Mouse (Mus musculus) heart, adult 2 months (tissue): ENCODE data around the gene Tns4. TPM values are rescaled to one million over a fixed set of nuclear protein-coding genes. Genes with fewer than 3 reads are reported as not detected.

Source experiments
- DNase-seq, 2 experiments: peaks; one replicate each; pipeline ENCODE4 v3.0.0; 2021
- H3K27ac ChIP-seq: fragments of 200-600 bp; 2 replicates; pipeline ENCODE4 v1.8.1; 2022
- H3K27me3 ChIP-seq: fragments of 200-500 bp; 2 replicates; pipeline ENCODE4 v1.6.1; 2012; ENCODE audit warnings: mild to moderate bottlenecking, low read length, inconsistent platforms, mixed read lengths; ENCODE audit not compliant: control insufficient read depth, insufficient read depth
- H3K36me3 ChIP-seq: fragments of 200-500 bp; 2 replicates; pipeline ENCODE4 v1.6.1; 2012; ENCODE audit warnings: low read length, inconsistent platforms; ENCODE audit not compliant: control insufficient read depth, insufficient read depth
- H3K4me1 ChIP-seq: fragments of 200-500 bp; 2 replicates; pipeline ENCODE4 v1.6.1; 2011; ENCODE audit warnings: low read length; ENCODE audit not compliant: control insufficient read depth, insufficient read depth
- H3K4me3 ChIP-seq: fragments of 200-600 bp; 2 replicates; pipeline ENCODE4 v1.8.1; 2022
- H3K79me2 ChIP-seq: fragments of 200-500 bp; replicated peaks from 2 replicates; pipeline ENCODE4 v1.6.1; 2012; ENCODE audit warnings: mild to moderate bottlenecking, inconsistent platforms, low read length, moderate library complexity, mixed read lengths; ENCODE audit not compliant: control insufficient read depth, insufficient read depth
- H3K9ac ChIP-seq: fragments of 200-500 bp; 2 replicates; pipeline ENCODE4 v1.6.1; 2012; ENCODE audit warnings: low read depth, mild to moderate bottlenecking, control low read depth, inconsistent platforms, low read length, mixed read lengths
- CTCF ChIP-seq: fragments of 200-600 bp; IDR thresholded peaks from 2 replicates; pipeline ENCODE4 v1.8.1; 2022; ENCODE audit warnings: antibody characterized with exemption, mild to moderate bottlenecking, moderate library complexity
- EP300 ChIP-seq: fragments of 200-500 bp; IDR thresholded peaks from 2 replicates; pipeline ENCODE4 v1.6.1; 2011; ENCODE audit warnings: low read depth, low read length, control low read depth; ENCODE audit not compliant: insufficient read depth
- POLR2A ChIP-seq: fragments of 200-500 bp; IDR thresholded peaks from 2 replicates; pipeline ENCODE4 v1.6.1; 2011; ENCODE audit warnings: mild to moderate bottlenecking, low read depth, low read length, control low read depth; ENCODE audit not compliant: insufficient read depth
- WGBS: fragments of 180-500 bp; shearing (Covaris S2); methylation state at CpG from one replicate; pipeline ENCODE4 v1.1.7; 2018; 5-methylcytosine and 5-hydroxymethylcytosine counted together
- intact Hi-C: fragments of 180-260 bp; cut with DNase I; formaldehyde crosslinking; loops from one replicate; pipeline ENCODE4 v1.15.1; 2025
- polyA plus RNA-seq: library from polyadenylated mRNA; depleted of rRNA; stranded (reverse); fragments of >200 nt; gene quantifications from 2 replicates; pipeline ENCODE4 v1.2.3, GENCODE M21; 2012
- total RNA-seq, 2 experiments: library from RNA; stranded (reverse); gene quantifications; 2 replicates each; pipeline ENCODE4 v1.2.3; 2021

Tns4 gene
- total and polyA plus RNA-seq, 3 experiments: 0.16 to 0.49 (median 0.23) TPM

DNA sequence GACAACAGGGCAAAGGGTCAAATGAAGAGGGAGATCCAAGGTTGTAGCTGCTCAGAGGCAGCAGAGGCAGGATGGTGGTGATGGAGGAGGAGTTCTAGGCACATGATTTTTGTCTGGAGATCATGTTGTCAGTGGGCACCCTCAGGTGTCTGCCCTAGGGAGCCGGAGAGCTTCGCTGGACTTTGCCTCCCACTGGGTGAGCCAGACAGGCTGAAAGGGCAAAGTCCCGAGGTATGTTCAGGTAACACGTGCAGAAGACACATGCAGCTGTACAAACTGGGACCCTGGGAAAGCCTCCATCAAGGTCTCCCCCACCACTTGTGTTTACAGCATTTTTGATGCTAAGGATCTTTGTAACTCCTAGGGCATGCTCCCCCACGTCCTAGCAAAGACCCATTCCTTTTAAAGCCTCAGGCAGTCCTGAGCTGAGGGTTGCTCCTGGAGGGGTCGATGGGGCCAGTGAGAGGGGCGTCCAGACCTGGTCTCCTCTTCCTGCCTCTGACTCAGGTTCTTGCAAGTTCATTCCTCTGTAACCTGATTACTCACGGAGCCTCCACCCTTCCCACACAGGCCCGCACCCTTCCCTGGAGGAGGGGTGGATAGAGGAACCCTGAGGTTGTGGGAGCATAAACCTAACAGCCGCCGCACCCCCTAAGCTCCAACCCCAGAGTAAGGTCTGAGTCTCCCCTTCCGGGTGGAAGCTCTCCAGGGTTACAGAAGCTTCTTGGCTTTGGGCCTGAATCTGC, 17.0 kb upstream of the Tns4 start:
- H3K79me2 ChIP-seq: no peaks in the 10 kb centered on the region
- no peak for DNase-seq
- intact Hi-C loops: no loop called here
- no peak overlapping the region for H3K27ac ChIP-seq
- H3K4me1 ChIP-seq: no peaks in the 10 kb centered on the region
- no peak overlapping the region for H3K9ac ChIP-seq
- H3K36me3 ChIP-seq: no peaks in the 10 kb centered on the region
- WGBS: 64% methylated on average over 12 of the region's 12 CpGs
- TF ChIP-seq EP300 (no peak), POLR2A (no peak)
- H3K27me3 ChIP-seq: no peaks in the 10 kb centered on the region
- H3K4me3 ChIP-seq: no peak overlapping the region

DNA sequence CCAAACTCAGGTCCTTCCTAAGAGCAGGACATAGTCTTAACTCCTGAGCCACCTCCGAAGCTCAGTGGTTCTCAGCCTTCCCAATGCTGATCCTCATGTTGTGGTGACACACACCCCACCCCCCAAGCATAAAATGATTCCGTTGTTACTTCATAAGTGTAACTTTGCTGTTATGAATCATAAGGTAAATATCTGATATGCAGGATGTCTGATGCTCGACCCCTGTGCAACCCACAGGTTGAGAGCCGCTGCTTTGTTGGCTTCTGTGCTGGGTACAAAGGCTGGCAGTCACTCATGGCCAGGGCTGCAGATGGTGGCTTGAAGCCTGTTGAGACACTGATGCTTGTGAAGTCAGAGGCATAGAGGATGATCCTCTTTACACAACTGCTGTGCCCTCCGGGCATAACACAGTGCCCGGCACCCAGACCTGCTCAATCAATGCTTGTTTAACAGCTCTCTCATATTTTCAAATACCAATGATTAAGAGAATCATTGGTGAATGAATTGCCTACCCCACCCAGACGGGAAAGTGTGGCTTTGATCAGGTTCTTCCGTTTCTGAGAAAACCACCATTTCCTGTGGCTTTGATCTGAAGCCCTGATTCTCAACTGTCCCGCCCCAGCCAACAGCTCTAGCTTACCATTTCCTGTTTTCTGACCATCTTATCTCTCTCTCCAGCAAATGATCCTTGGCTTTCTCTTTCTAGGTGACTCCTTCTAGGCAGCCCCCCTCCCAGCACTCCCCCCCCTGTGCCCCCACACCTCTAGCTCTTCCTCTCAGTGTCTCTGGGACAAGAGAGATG, 15.7 kb upstream of the Tns4 start:
- Histone ChIP-seq H3K79me2 (no peaks in the 10 kb centered on the region), H3K4me1 (peaks cover 3% of the 10 kb centered on the region), H3K4me3 (no peak overlapping the region), H3K36me3 (no peaks in the 10 kb centered on the region), H3K9ac (no peak overlapping the region), H3K27ac (no peak overlapping the region), H3K27me3 (0 out of 2 replicates have a peak, but pooled peaks cover 2% of the 10 kb centered on the region)
- TF ChIP-seq POLR2A (no peak), EP300 (no peak), CTCF (no peak)
- 67% methylated on average over 9 of the region's 9 CpGs for WGBS
- no peak for DNase-seq
- intact Hi-C loops: no loop called here

DNA sequence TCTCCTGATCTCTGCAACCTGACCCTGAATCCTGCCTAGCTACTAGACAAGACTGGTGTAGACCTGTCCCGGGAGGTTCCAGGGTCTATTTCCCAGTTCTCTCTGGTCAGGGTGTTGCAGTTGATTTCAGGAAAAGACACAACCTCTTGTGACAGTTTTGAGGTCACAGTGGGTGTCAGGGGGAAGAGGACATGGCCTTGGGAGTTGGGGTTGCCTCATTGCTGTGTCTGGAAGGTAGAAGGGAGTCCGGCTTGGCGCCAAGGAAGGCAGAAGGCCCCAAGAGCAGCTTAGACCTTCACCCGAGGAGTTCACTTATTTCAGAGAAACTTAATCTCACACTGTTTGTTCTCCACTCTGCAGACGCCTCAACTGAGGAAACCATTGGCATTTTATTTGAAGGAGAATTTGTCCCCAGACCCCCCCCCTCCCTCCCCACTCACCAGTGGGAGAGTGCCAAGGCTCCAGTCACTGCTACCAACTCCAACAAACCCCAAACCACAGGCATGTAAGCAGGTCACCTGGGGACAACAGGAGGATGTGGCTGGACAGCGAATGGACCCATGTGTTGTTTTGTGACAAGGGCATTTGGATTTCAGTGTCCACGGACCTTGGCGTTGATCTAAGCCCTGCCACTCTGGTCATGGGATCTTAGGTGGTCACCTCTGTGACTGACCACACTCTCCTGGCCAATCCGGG, 13.6 kb upstream of the Tns4 start:
- Histone ChIP-seq H3K27ac (no peak overlapping the region), H3K4me1 (peaks cover 7% of the 10 kb centered on the region), H3K27me3 (0 out of 2 replicates have a peak, but pooled peaks cover 2% of the 10 kb centered on the region), H3K4me3 (no peak overlapping the region), H3K79me2 (no peaks in the 10 kb centered on the region), H3K36me3 (no peaks in the 10 kb centered on the region), H3K9ac (no peak overlapping the region)
- no peak for TF ChIP-seq EP300
- TF ChIP-seq CTCF: no peak
- no peak for TF ChIP-seq POLR2A
- no peak for DNase-seq
- intact Hi-C loops: no loop called here
- WGBS: 71% methylated on average over 9 of the region's 9 CpGs

DNA sequence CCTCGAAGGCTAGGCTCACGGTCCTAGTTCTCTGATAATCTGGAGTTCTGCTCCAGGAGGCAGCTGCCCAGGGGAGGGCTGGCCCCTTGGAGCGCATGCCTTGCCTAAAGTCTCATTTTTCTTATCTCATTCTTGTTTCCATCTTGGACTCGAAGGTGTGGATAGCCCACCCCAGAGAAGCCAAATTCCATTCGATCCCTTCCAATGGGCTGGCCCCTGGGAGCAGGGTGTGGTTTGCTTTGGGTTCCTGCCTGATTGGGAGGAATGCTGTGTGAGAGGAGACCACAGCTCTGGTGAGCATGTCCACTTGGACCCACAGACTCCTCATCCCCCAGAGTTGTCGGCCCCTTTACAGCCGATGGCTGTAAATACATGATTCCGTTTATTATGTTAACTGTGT, 12.6 kb upstream of the Tns4 start:
- H3K27me3 ChIP-seq: 0 out of 2 replicates have a peak, but pooled peaks cover 2% of the 10 kb centered on the region
- H3K4me1 ChIP-seq: peaks cover 7% of the 10 kb centered on the region
- TF ChIP-seq POLR2A (no peak), EP300 (no peak), CTCF (no peak)
- no peak overlapping the region for H3K9ac ChIP-seq
- no peak overlapping the region for H3K27ac ChIP-seq
- no peaks in the 10 kb centered on the region for H3K79me2 ChIP-seq
- intact Hi-C loops: no loop called here
- no peaks in the 10 kb centered on the region for H3K36me3 ChIP-seq
- no peak for DNase-seq
- H3K4me3 ChIP-seq: no peak overlapping the region
- WGBS: 47% methylated on average over 8 of the region's 8 CpGs

DNA sequence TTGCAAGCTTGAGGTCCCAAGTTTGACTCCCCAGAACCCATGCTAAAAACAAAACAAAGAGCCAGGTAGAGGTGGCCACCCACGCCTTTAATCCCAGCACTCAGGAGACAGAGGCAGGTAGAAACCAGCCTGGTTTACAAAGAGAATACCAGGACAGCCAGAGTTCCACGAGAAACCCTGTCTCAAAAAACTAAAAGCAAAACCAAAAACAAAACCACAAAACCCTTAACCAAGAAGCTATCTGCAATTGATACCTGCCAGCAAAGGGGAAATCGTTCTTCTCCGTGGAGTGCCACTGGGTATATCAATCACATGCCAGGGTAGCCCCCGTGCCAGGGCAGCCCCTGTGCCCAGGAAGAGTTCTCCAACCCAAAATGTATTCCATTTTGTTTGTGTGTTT, 11.1 kb upstream of the Tns4 start:
- peaks cover 7% of the 10 kb centered on the region for H3K4me1 ChIP-seq
- no peak overlapping the region for H3K9ac ChIP-seq
- intact Hi-C loops: no loop called here
- H3K79me2 ChIP-seq: no peaks in the 10 kb centered on the region
- H3K27me3 ChIP-seq: 0 out of 2 replicates have a peak, but pooled peaks cover 2% of the 10 kb centered on the region
- no peak overlapping the region for H3K4me3 ChIP-seq
- no peak overlapping the region for H3K27ac ChIP-seq
- H3K36me3 ChIP-seq: no peaks in the 10 kb centered on the region
- DNase-seq: no peak
- no peak for TF ChIP-seq CTCF
- TF ChIP-seq EP300: no peak
- no peak for TF ChIP-seq POLR2A
- WGBS: 70% methylated on average over 5 of the region's 5 CpGs
